Mouse (Mus musculus) cerebellum, adult 18-20 months (tissue): ENCODE results near the gene Prkg1.

Source experiments
- DNase-seq, 2 experiments: peaks; one replicate each; pipeline ENCODE4 v3.0.0; 2021

Prkg1 gene

GRCm38 (mm10) chr19:31132614-31133013 is 632.2 kb downstream of the Prkg1 start:
- DNase-seq, result no peak

DNA sequence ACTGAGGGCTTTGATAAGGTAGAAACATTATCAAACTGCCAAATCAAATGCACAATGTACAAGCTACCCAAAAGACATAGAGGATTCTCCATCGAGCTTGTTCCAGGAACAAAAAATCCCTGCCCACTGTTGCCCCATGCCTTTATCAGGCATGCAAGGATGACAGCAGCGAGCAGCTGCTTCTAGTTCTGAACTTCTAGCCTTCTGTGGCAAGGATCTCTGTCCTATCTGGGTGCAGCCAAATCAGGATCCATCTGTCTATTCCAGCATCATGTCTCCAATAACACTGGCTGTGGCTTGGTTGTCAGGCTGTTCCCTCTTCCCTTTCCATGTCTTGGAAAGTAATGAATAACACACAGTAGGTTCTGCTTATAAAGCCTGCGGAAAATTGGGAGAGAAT is 640.2 kb downstream of the Prkg1 start:
- no peak for DNase-seq

- DNase-seq, result no peak
Observed at GRCm38 (mm10) chr19:31114690-31115089, 650.1 kb downstream of the Prkg1 start.

DNA sequence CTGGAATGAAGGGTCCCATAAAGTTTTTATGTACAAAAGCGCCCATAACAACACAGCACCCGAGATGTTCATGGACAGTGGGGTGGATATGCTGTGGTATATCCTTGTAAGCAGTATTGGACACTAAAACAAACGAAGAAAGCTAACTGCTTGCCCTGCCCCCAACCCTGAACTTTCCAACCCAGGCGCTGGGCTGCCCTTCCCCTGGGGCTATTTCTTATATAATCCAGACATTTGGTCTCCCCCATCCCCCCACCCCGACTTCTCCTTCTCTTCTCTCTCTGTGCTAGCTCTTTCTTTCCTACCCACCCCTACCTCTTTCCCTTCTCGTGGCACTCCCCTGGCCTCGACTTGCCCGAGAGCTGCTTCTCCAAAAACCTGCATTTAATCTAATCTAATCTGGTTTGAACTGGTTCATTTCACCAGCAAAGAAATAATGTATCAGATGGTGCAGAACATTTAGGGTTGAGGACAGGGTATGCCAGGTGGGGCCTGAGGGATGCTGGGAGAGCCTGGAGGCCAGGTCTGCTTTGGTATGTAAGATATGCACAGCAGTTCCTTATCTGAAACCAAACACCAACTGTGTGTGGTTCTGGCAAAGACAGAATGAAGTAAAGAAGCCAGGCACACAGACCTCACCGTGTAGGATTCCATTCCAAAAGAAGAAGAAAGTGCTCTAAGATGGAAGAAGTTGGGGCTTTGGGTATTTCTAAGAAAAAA is 657.8 kb downstream of the Prkg1 start:
- no peak for DNase-seq

DNA sequence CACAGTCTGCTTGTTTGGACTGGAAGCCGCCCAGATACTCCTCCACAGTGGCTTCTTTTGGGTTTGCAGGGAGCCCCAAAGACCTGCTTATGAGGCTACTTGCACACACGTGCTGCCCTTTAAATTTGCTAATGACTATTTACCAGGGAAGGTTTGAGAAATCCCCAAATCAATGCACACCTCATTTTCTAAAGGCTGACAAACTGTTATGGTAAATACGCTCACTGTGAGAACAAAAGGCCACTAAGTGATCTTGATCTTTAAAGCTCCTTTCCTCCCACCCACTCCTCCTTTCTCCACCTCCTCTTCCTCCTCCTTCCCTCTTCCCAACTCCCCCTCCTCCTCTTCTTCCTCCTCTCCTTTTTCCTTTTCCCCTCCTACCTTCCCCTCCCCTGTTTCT is 658.8 kb downstream of the Prkg1 start:
- no peak for DNase-seq

DNA sequence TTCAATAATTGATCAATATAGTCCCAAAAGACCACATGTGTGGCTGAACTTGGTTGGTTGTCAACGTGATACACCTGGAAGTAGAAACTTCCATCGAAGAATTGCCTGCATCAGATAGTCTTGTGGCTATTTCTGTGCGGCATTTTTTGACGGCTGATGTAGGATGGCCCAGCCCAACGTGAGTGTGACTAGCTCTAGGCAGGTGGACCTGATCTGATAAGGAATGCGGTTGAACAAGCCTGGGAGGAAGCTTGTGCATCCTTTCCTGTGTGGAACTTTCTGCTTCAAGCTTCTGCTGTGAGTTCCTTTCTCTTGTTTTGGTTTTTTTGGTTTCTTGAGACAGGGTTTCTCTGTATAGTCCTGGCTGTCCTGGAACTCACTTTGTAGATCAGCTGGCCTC is 660.1 kb downstream of the Prkg1 start:
- DNase-seq, result no peak

- DNase-seq, result no peak
Observed at GRCm38 (mm10) chr19:31099369-31099768, 665.5 kb downstream of the Prkg1 start.

GRCm38 (mm10) chr19:31097857-31098256 is 667.0 kb downstream of the Prkg1 start:
- no peak for DNase-seq

- DNase-seq, result peak; percentile 18 to 40
Observed at GRCm38 (mm10) chr19:31083761-31084160, 681.1 kb downstream of the Prkg1 start.

DNA sequence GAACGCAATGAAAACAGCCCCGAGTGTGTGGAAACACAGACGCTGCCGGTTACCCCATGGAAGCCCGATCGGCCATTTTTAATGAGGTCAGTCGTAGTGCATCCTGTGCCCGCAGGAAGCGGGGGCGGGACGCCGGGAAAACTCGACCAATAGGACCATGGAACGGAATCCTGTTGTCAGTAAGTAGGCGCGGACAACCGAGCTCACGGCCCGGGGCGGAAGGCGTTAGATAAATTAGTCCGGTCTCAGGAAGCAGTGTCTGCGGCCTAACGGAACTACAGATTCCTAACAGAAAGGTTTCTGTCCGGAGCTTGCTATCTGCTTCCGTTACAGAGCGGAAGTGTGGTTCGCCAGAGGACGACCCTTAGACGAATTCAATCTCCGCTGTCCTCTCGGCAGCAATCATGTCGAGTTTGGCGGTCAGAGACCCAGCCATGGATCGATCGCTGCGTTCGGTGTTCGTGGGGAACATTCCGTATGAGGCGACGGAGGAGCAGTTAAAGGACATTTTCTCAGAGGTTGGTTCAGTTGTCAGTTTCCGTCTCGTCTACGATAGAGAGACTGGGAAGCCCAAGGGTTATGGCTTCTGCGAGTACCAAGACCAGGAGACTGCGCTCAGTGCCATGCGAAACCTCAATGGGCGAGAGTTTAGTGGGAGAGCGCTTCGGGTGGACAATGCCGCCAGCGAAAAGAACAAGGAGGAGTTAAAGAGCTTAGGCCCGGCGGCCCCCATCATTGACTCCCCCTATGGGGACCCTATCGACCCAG is 682.0 kb downstream of the Prkg1 start, which contains the start of gene Cstf2t:
TSS of gene Cstf2t (plus strand) at position 176 of the 768 bp plus-strand sequence.
- DNase-seq, result peak; percentile 99 to 100

DNA sequence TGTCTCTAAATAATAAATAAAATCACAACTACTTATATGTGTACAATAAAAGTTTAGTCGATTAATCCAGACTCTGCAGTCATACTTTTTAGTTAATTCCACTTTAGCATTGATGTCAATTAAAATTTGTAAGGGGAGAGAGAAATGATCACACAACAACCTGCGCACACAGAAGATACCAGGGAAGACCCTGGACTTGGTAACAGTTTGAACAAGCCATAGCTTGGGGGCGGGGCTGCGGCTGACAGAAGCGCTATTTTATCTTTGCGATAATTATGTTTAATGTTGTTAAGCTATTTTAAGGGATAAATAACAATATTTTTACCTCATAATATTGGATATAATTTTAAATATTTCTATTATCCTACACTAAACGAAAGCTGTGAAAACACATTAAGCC is 682.6 kb downstream of the Prkg1 start:
- DNase-seq, result no peak

GRCm38 (mm10) chr19:31078241-31078640 is 686.6 kb downstream of the Prkg1 start:
- DNase-seq, result no peak

DNA sequence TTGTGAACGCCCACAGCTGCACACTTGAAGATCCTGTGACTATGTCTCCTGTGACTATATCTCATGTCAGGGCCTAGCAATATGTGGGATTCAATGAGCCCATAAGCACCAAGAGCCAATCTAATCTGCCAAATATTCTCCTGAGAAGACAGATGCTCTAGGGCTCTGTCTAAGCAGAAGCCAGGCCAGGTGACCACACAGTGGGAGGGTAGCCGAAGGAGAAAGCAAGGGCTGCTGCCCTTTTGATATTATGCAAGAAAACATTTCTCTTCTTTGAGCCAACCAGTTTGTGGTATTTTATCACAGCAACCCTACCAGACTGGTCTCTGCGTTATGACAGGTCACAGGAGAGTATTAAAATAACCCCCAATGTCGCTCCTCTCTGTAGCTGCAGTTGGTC is 688.7 kb downstream of the Prkg1 start:
- no peak for DNase-seq

DNA sequence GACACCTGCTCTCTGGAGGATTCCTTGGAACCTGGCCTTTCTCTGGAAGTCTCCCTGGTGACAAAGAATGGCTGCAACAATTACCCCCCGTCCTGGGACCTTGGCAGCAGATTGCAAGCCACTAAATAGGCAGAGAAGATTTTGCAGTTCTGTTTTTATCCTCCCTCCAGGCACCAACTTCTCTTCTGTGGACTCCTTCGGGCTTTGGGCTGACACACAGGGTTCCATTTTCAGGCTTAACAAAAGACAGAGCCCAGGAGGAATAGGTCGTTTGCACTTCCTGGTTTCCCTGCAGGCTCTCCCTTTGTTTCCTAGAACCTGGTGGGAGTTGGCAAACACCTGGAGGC is 690.1 kb downstream of the Prkg1 start:
- DNase-seq, result no peak

DNA sequence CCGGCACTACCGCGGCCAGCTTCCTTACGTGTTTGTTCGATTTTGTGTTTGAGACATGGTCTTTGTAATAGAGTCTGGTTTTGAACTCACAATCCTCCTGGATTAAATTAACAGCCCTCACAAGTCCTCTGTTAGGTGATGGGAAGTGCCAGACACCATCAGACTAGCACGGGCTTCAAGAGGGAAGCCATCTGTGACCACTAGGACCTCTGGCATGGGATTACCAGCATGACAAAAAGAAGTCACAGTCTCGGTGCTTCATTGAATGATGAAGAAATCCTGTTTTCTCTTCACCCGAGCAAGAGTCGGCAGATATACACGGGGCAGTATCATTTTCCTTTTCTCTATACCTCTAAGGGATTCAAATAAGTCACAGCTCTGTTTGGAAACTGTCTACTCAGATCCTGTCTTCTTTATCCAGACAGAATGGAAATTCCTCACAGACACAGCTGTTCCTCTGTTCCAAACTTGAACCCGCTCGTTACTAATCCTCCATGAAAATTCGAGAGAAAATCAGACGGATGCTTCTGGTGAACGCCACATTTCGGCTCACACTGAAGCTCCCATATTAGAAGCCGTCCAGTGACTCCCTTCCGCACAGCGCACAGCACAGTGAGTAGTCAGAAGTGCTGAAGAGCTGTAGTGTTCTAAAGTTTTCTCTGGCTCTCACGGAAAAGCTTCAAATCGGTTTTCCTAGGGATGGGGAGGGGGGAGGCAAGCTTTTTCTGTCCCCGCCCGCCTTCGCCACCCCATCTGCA is 690.7 kb downstream of the Prkg1 start:
- no peak for DNase-seq

DNA sequence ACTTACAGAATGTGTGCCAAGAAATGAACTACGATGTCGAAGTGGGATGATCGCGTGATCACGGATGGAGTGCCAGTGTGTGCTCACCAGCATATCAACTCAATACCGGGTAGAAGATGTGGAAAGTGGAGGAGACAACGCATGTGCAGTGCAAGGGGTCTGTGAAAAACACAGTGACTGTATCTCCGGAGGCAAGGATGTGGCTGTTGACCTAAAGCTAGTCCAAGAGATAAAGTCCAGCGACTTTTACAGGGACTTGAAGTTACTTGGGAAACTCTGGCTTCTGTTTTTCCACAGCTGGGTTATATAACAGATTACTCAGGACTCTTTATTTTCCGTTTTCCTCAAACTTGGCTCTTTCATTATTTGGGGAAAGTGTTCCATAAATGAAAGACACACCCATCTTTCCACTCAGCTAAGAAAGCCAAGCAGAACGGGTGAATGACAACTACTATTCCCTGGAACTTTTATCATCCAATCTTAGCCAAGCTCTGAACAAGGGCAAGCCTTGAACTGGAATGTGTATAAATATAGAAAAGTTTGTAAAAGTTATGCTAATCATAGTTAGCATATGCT is 699.5 kb downstream of the Prkg1 start:
- DNase-seq, result no peak

GRCm38 (mm10) chr19:31064740-31065139 is 700.1 kb downstream of the Prkg1 start:
- no peak for DNase-seq

GRCm38 (mm10) chr19:31046601-31047000 is 718.2 kb downstream of the Prkg1 start:
- no peak for DNase-seq

DNA sequence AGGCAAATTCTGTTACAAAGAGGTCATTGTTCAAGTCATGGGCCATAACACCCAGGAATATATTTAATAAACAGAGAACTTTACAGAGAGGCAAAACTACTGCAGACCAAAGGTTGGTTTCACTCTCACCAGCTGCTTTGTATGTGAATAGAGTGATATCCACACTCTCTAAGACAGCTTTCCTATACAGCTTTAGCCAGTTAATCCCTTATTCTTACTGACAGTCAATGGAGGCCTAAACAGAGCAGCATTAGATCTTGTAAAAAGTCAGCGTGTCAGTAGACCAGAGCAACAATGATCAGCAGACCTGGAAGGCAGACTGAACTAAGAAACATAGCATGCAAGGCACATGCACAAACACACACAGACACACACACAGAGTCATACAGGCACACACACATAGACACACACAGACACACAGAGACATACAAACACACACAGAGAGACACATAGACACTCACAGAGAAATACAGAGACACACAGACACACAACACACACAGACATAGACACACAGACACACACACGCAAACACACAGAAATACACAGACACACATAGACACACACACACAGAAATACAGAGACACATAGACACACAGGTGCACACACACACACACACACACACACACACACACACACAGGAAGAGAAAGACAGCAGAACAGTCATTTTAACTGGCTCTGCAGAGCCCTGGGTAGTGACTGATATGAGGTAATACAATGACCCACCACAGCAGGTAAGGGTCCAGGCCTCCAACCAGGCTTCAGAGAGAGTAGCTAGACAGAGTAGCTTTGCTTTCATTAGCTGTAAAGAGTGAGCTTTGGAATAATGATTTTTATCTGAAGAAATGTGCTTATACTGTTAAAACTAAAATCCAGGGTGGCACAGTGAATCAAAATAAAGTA is 723.6 kb downstream of the Prkg1 start:
- DNase-seq, result no peak

DNA sequence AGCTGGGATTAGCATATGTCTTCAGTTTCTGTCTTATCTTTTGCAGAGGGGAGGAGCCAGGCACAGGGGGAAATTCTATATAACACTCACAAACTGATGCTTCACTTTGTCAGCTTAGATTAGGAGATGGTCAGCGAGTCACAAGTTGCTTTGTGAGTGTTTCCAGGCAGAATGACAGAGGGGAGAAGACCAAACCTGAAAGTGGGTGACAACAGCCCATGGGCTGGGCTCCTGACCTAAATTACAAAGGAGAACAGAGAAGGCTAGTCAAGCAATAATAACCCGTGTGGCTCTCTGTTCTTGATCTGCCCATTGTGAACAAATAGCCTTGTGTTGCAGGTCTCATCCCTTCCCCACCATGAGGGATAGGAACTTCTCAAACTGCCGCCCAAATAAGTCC is 725.9 kb downstream of the Prkg1 start:
- no peak for DNase-seq

DNA sequence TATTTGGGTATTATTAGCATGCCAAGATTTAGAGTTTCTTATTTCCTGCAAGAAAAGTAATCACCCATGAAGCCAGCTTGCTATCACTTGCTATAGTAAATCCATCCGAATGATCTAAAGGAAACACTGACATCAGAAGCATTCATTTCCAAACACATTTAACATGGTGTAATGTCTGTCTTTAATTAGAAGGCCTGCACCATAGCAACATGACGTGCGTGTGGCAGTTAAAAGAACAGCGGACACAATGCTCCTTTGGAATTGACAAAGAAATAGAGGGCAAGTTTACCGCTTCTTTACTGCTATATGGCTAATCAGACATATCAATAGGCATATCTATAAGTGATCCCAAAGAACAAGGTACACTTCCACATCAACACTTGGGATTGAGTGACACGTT is 733.2 kb downstream of the Prkg1 start:
- DNase-seq, result no peak

GRCm38 (mm10) chr19:31026797-31027196 is 738.0 kb downstream of the Prkg1 start:
- no peak for DNase-seq
